Mouse (Mus musculus) cerebellum, postnatal 14 days (tissue): Measurements from ENCODE around the gene Mettl25.

ENCODE experiments used
- DNase-seq, 2 experiments: peaks; one replicate each; pipeline ENCODE4 v3.0.0; 2021; ENCODE audit warnings: mixed read lengths in 2 of 2

Gene Mettl25

GRCm38 (mm10) chr10:105840928-105841888, at the start of gene Mettl25, which contains the start of gene Ccdc59:
Gene Mettl25, minus strand, starts transcription at chr10:105841380.
Gene Ccdc59, plus strand, starts transcription at chr10:105841067.
- DNase-seq, result peak; percentile 97 to 98

- DNase-seq, result peak; percentile 49 to 56
Measured at GRCm38 (mm10) chr10:105867312-105867711, 26.1 kb upstream of the Mettl25 start.

- peak; percentile 21 to 22 for DNase-seq
Measured at GRCm38 (mm10) chr10:105851136-105851535, 10.0 kb upstream of the Mettl25 start.

GRCm38 (mm10) chr10:105850286-105850685, 9.1 kb upstream of the Mettl25 start:
- peak; percentile 50 to 68 for DNase-seq

- DNase-seq, result peak; percentile 9 to 24
Measured at GRCm38 (mm10) chr10:105842574-105842973, 1.4 kb upstream of the Mettl25 start.

- no peak for DNase-seq
Measured at GRCm38 (mm10) chr10:105834627-105835228, 6.5 kb downstream of the Mettl25 start.

GRCm38 (mm10) chr10:105806259-105807010, 34.7 kb downstream of the Mettl25 start:
- DNase-seq, result no peak

GRCm38 (mm10) chr10:105803461-105803860, 37.7 kb downstream of the Mettl25 start:
- DNase-seq, result no peak

- no peak for DNase-seq
Measured at GRCm38 (mm10) chr10:105802132-105802531, 39.0 kb downstream of the Mettl25 start.

- DNase-seq, result no peak
Measured at GRCm38 (mm10) chr10:105801147-105801546, 40.0 kb downstream of the Mettl25 start.

- DNase-seq, result no peak
Measured at GRCm38 (mm10) chr10:105797250-105797924, 43.8 kb downstream of the Mettl25 start.

GRCm38 (mm10) chr10:105793776-105794552, 47.2 kb downstream of the Mettl25 start:
- no peak for DNase-seq

GRCm38 (mm10) chr10:105788744-105789486, 52.3 kb downstream of the Mettl25 start:
- no peak for DNase-seq

- DNase-seq, result no peak
Measured at GRCm38 (mm10) chr10:105783766-105784165, 57.4 kb downstream of the Mettl25 start.

GRCm38 (mm10) chr10:105774382-105774781, 66.8 kb downstream of the Mettl25 start:
- DNase-seq, result peak; percentile 88 to 89

GRCm38 (mm10) chr10:105772821-105773302, 68.3 kb downstream of the Mettl25 start:
- peak in 1 of 2 experiments; percentile 17 for DNase-seq

GRCm38 (mm10) chr10:105763959-105764358, 77.2 kb downstream of the Mettl25 start:
- DNase-seq, result no peak

GRCm38 (mm10) chr10:105760460-105760859, 80.7 kb downstream of the Mettl25 start:
- DNase-seq, result no peak

- no peak for DNase-seq
Measured at GRCm38 (mm10) chr10:105760046-105760445, 81.1 kb downstream of the Mettl25 start.

GRCm38 (mm10) chr10:105753831-105754605, 87.2 kb downstream of the Mettl25 start:
- DNase-seq, result no peak
